Comparison of ENCODE assay signal across 22 mouse cellular contexts in genomic region chr1:83755336-83755735, GRCm38 (mm10).
A peak's percentile ranks its signal among the peaks of the same experiment; 100 is the strongest.
DNase-seq lines count a peak whose midpoint lies in the region; ATAC-seq and TF ChIP-seq lines count a peak whose summit lies in the region.
"Had no signal": no experiment of that assay in that cellular context is flagged by ENCODE, and none has a peak within 500 bp of the region (broad histone marks: within the 10 kb centered on the region; RNA-seq: fewer than 3 reads in every experiment).

No protein-coding gene starts in this region.

- H3K4me1 ChIP-seq in hindbrain, embryonic 12.5 days, result 0 out of 2 replicates have a peak, but pooled peaks cover 2% of the 10 kb centered on the region
- peaks cover 5% of the 10 kb centered on the region; the same call in 1 of the 2 replicates for H3K4me1 ChIP-seq in hindbrain, embryonic 16.5 days (ENCODE audit: control insufficient read depth, insufficient read depth, low read depth, low read length)
- no peaks in the 10 kb centered on the region for H3K4me1 ChIP-seq in kidney, postnatal 0 days (replicated peaks; ENCODE audit: insufficient read depth, low read length)
- H3K4me1 ChIP-seq in kidney, embryonic 15.5 days, result no peaks in the 10 kb centered on the region
- H3K4me1 ChIP-seq: embryonic facial prominence, embryonic 13.5 days; embryonic facial prominence, embryonic 15.5 days had no signal

- no peak overlapping the region for H3K27ac ChIP-seq in hindbrain, embryonic 12.5 days
- no peak overlapping the region for H3K27ac ChIP-seq in hindbrain, embryonic 16.5 days (ENCODE audit: low read depth, low read length)
- H3K27ac ChIP-seq in kidney, postnatal 0 days, result no peak overlapping the region
- H3K27ac ChIP-seq in kidney, embryonic 15.5 days, result no peak overlapping the region
- H3K27ac ChIP-seq: embryonic facial prominence, embryonic 13.5 days; embryonic facial prominence, embryonic 15.5 days; forebrain, embryonic 10.5 days; forebrain, embryonic 12.5 days had no signal

- no peaks in the 10 kb centered on the region for H3K27me3 ChIP-seq in hindbrain, embryonic 12.5 days
- H3K27me3 ChIP-seq in hindbrain, embryonic 16.5 days (replicated peaks; ENCODE audit: control insufficient read depth, insufficient read depth, low read length), result no peaks in the 10 kb centered on the region
- no peaks in the 10 kb centered on the region for H3K27me3 ChIP-seq in kidney, postnatal 0 days (ENCODE audit: insufficient read depth, low read length)
- H3K27me3 ChIP-seq in kidney, embryonic 15.5 days, result no peaks in the 10 kb centered on the region
- H3K27me3 ChIP-seq: embryonic facial prominence, embryonic 13.5 days; embryonic facial prominence, embryonic 15.5 days; forebrain, embryonic 12.5 days had no signal

- H3K9ac ChIP-seq in hindbrain, embryonic 12.5 days, result no peak overlapping the region
- H3K9ac ChIP-seq in hindbrain, embryonic 16.5 days (ENCODE audit: low read depth, low read length), result no peak overlapping the region
- H3K9ac ChIP-seq in kidney, postnatal 0 days (ENCODE audit: low read depth, low read length), result no peak overlapping the region
- no peak overlapping the region for H3K9ac ChIP-seq in kidney, embryonic 15.5 days
- H3K9ac ChIP-seq: embryonic facial prominence, embryonic 13.5 days; embryonic facial prominence, embryonic 15.5 days; forebrain, embryonic 12.5 days had no signal

- H3K9me3 ChIP-seq in hindbrain, embryonic 12.5 days (replicated peaks), result no peaks in the 10 kb centered on the region
- no peaks in the 10 kb centered on the region for H3K9me3 ChIP-seq in hindbrain, embryonic 16.5 days (ENCODE audit: control insufficient read depth, low read length)
- H3K9me3 ChIP-seq in kidney, postnatal 0 days (replicated peaks; ENCODE audit: low read length), result no peaks in the 10 kb centered on the region
- H3K9me3 ChIP-seq in kidney, embryonic 15.5 days (replicated peaks), result no peaks in the 10 kb centered on the region
- H3K9me3 ChIP-seq: embryonic facial prominence, embryonic 13.5 days; embryonic facial prominence, embryonic 15.5 days; forebrain, embryonic 10.5 days; forebrain, embryonic 12.5 days had no signal

- no peak overlapping the region for H3K4me3 ChIP-seq in hindbrain, embryonic 12.5 days
- H3K4me3 ChIP-seq in hindbrain, embryonic 16.5 days (ENCODE audit: low read length), result no peak overlapping the region
- no peak overlapping the region for H3K4me3 ChIP-seq in kidney, postnatal 0 days (replicated peaks; ENCODE audit: low read depth, low read length)
- no peak overlapping the region for H3K4me3 ChIP-seq in kidney, embryonic 15.5 days (replicated peaks)
- H3K4me3 ChIP-seq: embryonic facial prominence, embryonic 13.5 days; embryonic facial prominence, embryonic 15.5 days; erythroblast, embryonic 14.5 days; forebrain, embryonic 10.5 days; forebrain, embryonic 12.5 days had no signal

- peak; percentile 8 for DNase-seq in kidney, postnatal 0 days (ENCODE audit: low spot score)
- no peak for DNase-seq in thymus, postnatal 4 days
- DNase-seq: adrenal gland, adult 2 months; adrenal gland, postnatal 10 days; adrenal gland, postnatal 25 days; cerebellum, adult 11 months; cerebellum, adult 18-20 months; cerebellum, adult 8-10 months; cerebellum, adult 9-11 months; cerebellum, postnatal 14 days; cerebellum, postnatal 36 days; embryo, embryonic 11 days had no signal

- TF ChIP-seq CTCF in kidney, postnatal 0 days (IDR thresholded peaks at IDR 0.05; ENCODE audit: low read depth), result no peak

- peak; percentile 69; the same call in 1 of the 2 replicates for ATAC-seq in hindbrain, embryonic 12.5 days (ENCODE audit: low FRiP score)
- no peak for ATAC-seq in hindbrain, embryonic 16.5 days
- ATAC-seq in kidney, postnatal 0 days (replicated peaks; ENCODE audit: low FRiP score, low read depth), result no peak
- ATAC-seq in kidney, embryonic 15.5 days (replicated peaks; ENCODE audit: low FRiP score), result no peak
- ATAC-seq: forebrain, embryonic 14.5 days; forebrain, embryonic 16.5 days had no signal

- no peak overlapping the region for H3K4me2 ChIP-seq in hindbrain, embryonic 12.5 days (replicated peaks)
- no peak overlapping the region for H3K4me2 ChIP-seq in hindbrain, embryonic 16.5 days (ENCODE audit: low read length)
- H3K4me2 ChIP-seq in kidney, postnatal 0 days (ENCODE audit: low read length), result no peak overlapping the region
- no peak overlapping the region for H3K4me2 ChIP-seq in kidney, embryonic 15.5 days
- H3K4me2 ChIP-seq: embryonic facial prominence, embryonic 13.5 days; embryonic facial prominence, embryonic 15.5 days; forebrain, embryonic 12.5 days had no signal

- H3K36me3 ChIP-seq in hindbrain, embryonic 12.5 days, result no peaks in the 10 kb centered on the region
- no peaks in the 10 kb centered on the region for H3K36me3 ChIP-seq in hindbrain, embryonic 16.5 days (ENCODE audit: control insufficient read depth, insufficient read depth, low read length)
- no peaks in the 10 kb centered on the region for H3K36me3 ChIP-seq in kidney, postnatal 0 days (ENCODE audit: insufficient read depth, low read length)
- H3K36me3 ChIP-seq in kidney, embryonic 15.5 days, result no peaks in the 10 kb centered on the region
- H3K36me3 ChIP-seq: embryonic facial prominence, embryonic 13.5 days; embryonic facial prominence, embryonic 15.5 days; forebrain, embryonic 10.5 days; forebrain, embryonic 12.5 days had no signal

- WGBS in hindbrain, embryonic 12.5 days, result 53% methylated on average over 1 of the region's 1 CpGs
- WGBS in hindbrain, embryonic 16.5 days, result 31% methylated on average over 1 of the region's 1 CpGs
- 75% methylated on average over 1 of the region's 1 CpGs for WGBS in kidney, postnatal 0 days
- 85% methylated on average over 1 of the region's 1 CpGs for WGBS in kidney, embryonic 15.5 days
